Comparison of ENCODE assay signal across 24 mouse cellular contexts in genomic region chr8:115088162-115088561, GRCm38 (mm10).
DNase-seq lines count a peak whose midpoint lies in the region; ATAC-seq and TF ChIP-seq lines count a peak whose summit lies in the region.
"Had no signal": no experiment of that assay in that cellular context is flagged by ENCODE, and none has a peak within 500 bp of the region (broad histone marks: within the 10 kb centered on the region; RNA-seq: fewer than 3 reads in every experiment).

No protein-coding gene starts in this region.

- no peaks in the 10 kb centered on the region for H3K9me3 ChIP-seq in intestine, postnatal 0 days (ENCODE audit: control insufficient read depth)
- no peaks in the 10 kb centered on the region for H3K9me3 ChIP-seq in intestine, embryonic 15.5 days
- H3K9me3 ChIP-seq in lung, postnatal 0 days (ENCODE audit: low read length): no peaks in the 10 kb centered on the region; the same call in 1 of the 2 replicates
- H3K9me3 ChIP-seq: midbrain, embryonic 15.5 days had no signal

- H3K27ac ChIP-seq in intestine, postnatal 0 days (ENCODE audit: low read depth, low read length): no peak overlapping the region
- H3K27ac ChIP-seq in intestine, embryonic 15.5 days: no peak overlapping the region
- no peak overlapping the region for H3K27ac ChIP-seq in lung, postnatal 0 days (ENCODE audit: low read length)
- H3K27ac ChIP-seq: embryonic facial prominence, embryonic 12.5 days; hindbrain, embryonic 14.5 days; liver, embryonic 12.5 days; midbrain, embryonic 15.5 days had no signal

- TF ChIP-seq POLR2A in brain, embryonic 14.5 days (IDR thresholded peaks at IDR 0.05; ENCODE audit: borderline replicate concordance, extremely low read depth, insufficient read depth, insufficient read length, poor library complexity, severe bottlenecking): no peak

- TF ChIP-seq CTCF in intestine, postnatal 0 days (IDR thresholded peaks at IDR 0.05; ENCODE audit: low read depth): peak; percentile 38
- TF ChIP-seq CTCF in lung, postnatal 0 days (IDR thresholded peaks at IDR 0.05): peak; percentile 30
- peak; percentile 41; the same call in 1 of the 2 replicates for TF ChIP-seq CTCF in brain, embryonic 14.5 days (IDR thresholded peaks at IDR 0.05; ENCODE audit: borderline replicate concordance, extremely low read depth, insufficient read depth, insufficient read length)

- H3K4me1 ChIP-seq in intestine, postnatal 0 days (replicated peaks; ENCODE audit: control insufficient read depth, insufficient read depth, low read length): no peaks in the 10 kb centered on the region
- no peaks in the 10 kb centered on the region for H3K4me1 ChIP-seq in intestine, embryonic 15.5 days (replicated peaks)
- no peaks in the 10 kb centered on the region for H3K4me1 ChIP-seq in lung, postnatal 0 days (ENCODE audit: insufficient read depth, low read depth, low read length)
- H3K4me1 ChIP-seq: embryonic facial prominence, embryonic 12.5 days; liver, embryonic 12.5 days; megakaryocyte, embryonic 14.5 days; midbrain, embryonic 15.5 days had no signal

- H3K27me3 ChIP-seq in intestine, postnatal 0 days (replicated peaks; ENCODE audit: control insufficient read depth, insufficient read depth, low read length): no peaks in the 10 kb centered on the region
- H3K27me3 ChIP-seq in intestine, embryonic 15.5 days (replicated peaks): no peaks in the 10 kb centered on the region
- H3K27me3 ChIP-seq in lung, postnatal 0 days (replicated peaks; ENCODE audit: insufficient read depth, low read length): no peaks in the 10 kb centered on the region
- H3K27me3 ChIP-seq: embryonic facial prominence, embryonic 12.5 days; liver, embryonic 12.5 days; megakaryocyte, embryonic 14.5 days; midbrain, embryonic 15.5 days had no signal

- H3K4me3 ChIP-seq in intestine, postnatal 0 days (ENCODE audit: low read depth, low read length): no peak overlapping the region
- H3K4me3 ChIP-seq in intestine, embryonic 15.5 days (replicated peaks): no peak overlapping the region
- H3K4me3 ChIP-seq in lung, postnatal 0 days (ENCODE audit: low read depth, low read length): no peak overlapping the region
- H3K4me3 ChIP-seq: embryonic facial prominence, embryonic 12.5 days; erythroblast, embryonic 14.5 days; liver, embryonic 12.5 days; midbrain, embryonic 15.5 days had no signal

- ATAC-seq in CD4-positive, CD25-positive, alpha-beta regulatory T cell, adult 4 months: no peak
- ATAC-seq in intestine, postnatal 0 days: no peak
- ATAC-seq in intestine, embryonic 15.5 days: no peak
- no peak for ATAC-seq in lung, postnatal 0 days
- ATAC-seq: forebrain, embryonic 14.5 days; liver, embryonic 12.5 days; midbrain, embryonic 15.5 days had no signal

- H3K9ac ChIP-seq in intestine, postnatal 0 days (ENCODE audit: low read depth, low read length): no peak overlapping the region
- no peak overlapping the region for H3K9ac ChIP-seq in intestine, embryonic 15.5 days
- H3K9ac ChIP-seq in lung, postnatal 0 days (replicated peaks; ENCODE audit: low read depth): no peak overlapping the region
- H3K9ac ChIP-seq: embryonic facial prominence, embryonic 12.5 days; hindbrain, embryonic 14.5 days; liver, embryonic 12.5 days; midbrain, embryonic 15.5 days had no signal

- DNase-seq in CD4-positive, CD25-positive, alpha-beta regulatory T cell, adult 2 months (ENCODE audit: low read depth, low spot score): peak; percentile 37
- DNase-seq in lung, postnatal 0 days (ENCODE audit: low spot score): no peak
- no peak for DNase-seq in lung, postnatal 4 days
- no peak for DNase-seq in brain, embryonic 14.5 days (ENCODE audit: low read depth)
- DNase-seq in adrenal gland, postnatal 10 days: no peak
- DNase-seq: cerebellum, adult 9-11 months; heart, postnatal 36 days; kidney, adult 11 months; kidney, postnatal 10 days; left cerebral cortex, postnatal 4 days; lung, postnatal 10 days; right cerebral cortex, postnatal 14 days; spleen, adult 18-20 months had no signal

- H3K4me2 ChIP-seq in intestine, postnatal 0 days (replicated peaks; ENCODE audit: low read depth): no peak overlapping the region
- H3K4me2 ChIP-seq in intestine, embryonic 15.5 days (replicated peaks): no peak overlapping the region
- H3K4me2 ChIP-seq in lung, postnatal 0 days (replicated peaks; ENCODE audit: low read depth, low read length): no peak overlapping the region
- H3K4me2 ChIP-seq: embryonic facial prominence, embryonic 12.5 days; heart, embryonic 11.5 days; hindbrain, embryonic 14.5 days; liver, embryonic 12.5 days; midbrain, embryonic 15.5 days had no signal

- TF ChIP-seq EP300 in lung, postnatal 0 days (IDR thresholded peaks at IDR 0.05): no peak

- H3K36me3 ChIP-seq in intestine, postnatal 0 days (ENCODE audit: control insufficient read depth, insufficient read depth): 0 out of 2 replicates have a peak, but pooled peaks cover 2% of the 10 kb centered on the region
- H3K36me3 ChIP-seq in intestine, embryonic 15.5 days: no peaks in the 10 kb centered on the region
- H3K36me3 ChIP-seq in lung, postnatal 0 days (ENCODE audit: insufficient read depth, low read length): no peaks in the 10 kb centered on the region
- H3K36me3 ChIP-seq: embryonic facial prominence, embryonic 12.5 days; liver, embryonic 12.5 days; midbrain, embryonic 15.5 days had no signal
